Mouse (Mus musculus): ENCODE data around the gene Rybp. TPM values are rescaled to one million over a fixed set of nuclear protein-coding genes. Genes with fewer than 3 reads are reported as not detected.

The Rybp gene
- polyA plus RNA-seq, 1 experiment: 28.6 TPM

DNA sequence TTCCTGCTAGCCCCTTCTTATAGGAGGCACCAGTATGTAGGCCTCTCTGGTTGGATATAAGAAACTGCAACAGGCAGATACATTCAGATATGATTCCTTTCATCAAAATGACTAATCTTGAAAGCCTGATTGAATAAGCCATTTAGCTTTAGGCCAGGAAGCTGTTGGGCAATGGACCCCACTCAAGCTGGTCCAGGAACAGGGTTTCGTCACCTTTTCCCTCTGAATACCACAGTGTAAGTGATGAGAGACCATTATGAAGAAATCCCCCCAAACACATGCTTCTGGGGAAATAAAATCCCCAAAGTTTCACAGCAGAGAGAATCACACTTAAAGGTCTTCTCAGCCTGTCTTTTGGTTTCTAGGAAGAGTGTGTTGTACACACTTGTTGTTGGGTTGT lies 23.9 kb upstream of the Rybp start:
- Histone ChIP-seq H3K27me3 (ENCODE audit: control insufficient read depth, insufficient read depth, low read length) (no peaks in the 10 kb centered on the region), H3K4me3 (ENCODE audit: control insufficient read depth, insufficient read depth, low read length) (no peak overlapping the region), H3K27ac (ENCODE audit: control insufficient read depth, insufficient read depth, low read length) (no peak overlapping the region), H3K36me3 (ENCODE audit: control insufficient read depth, insufficient read depth, low read length) (no peaks in the 10 kb centered on the region), H3K4me1 (replicated peaks; ENCODE audit: control insufficient read depth, insufficient read depth, low read length) (no peaks in the 10 kb centered on the region)
- TF ChIP-seq POLR2A (IDR thresholded peaks at IDR 0.05; ENCODE audit: control insufficient read depth, extremely low read depth, insufficient read depth, low read length, poor library complexity) (no peak), CTCF (IDR thresholded peaks at IDR 0.05; ENCODE audit: borderline replicate concordance, control insufficient read depth, extremely low read depth, insufficient read depth, low read length, poor library complexity) (no peak)
- no peak for DNase-seq
- WGBS: 95% methylated on average over 1 of the region's 1 CpGs

DNA sequence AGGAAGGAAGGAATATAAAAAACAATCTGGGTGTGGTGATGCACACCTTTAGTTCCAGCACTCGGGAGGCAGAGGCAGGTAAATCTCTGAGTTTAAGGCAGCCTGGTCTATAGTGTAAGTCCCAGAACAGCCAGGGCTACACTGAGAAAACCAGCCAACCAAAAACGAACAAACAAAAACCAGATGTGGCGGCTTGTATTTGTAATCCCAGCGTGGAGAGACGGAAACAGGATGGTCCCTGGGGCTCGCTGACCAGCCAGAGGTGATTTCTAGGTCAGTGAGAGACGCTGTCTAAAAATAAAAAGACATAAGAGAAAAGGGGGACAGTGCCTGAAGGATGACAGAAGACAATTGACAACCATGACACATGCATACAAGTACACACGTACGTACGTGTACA lies 17.5 kb upstream of the Rybp start:
- H3K36me3 ChIP-seq (ENCODE audit: control insufficient read depth, insufficient read depth, low read length): no peaks in the 10 kb centered on the region
- H3K4me3 ChIP-seq (ENCODE audit: control insufficient read depth, insufficient read depth, low read length): no peak overlapping the region
- no peaks in the 10 kb centered on the region for H3K27me3 ChIP-seq (ENCODE audit: control insufficient read depth, insufficient read depth, low read length)
- WGBS: 94% methylated on average over 10 of the region's 10 CpGs
- H3K4me1 ChIP-seq (replicated peaks; ENCODE audit: control insufficient read depth, insufficient read depth, low read length): peaks cover 2% of the 10 kb centered on the region; the same call in 1 of the 2 replicates
- DNase-seq: no peak
- TF ChIP-seq CTCF (IDR thresholded peaks at IDR 0.05; ENCODE audit: borderline replicate concordance, control insufficient read depth, extremely low read depth, insufficient read depth, low read length, poor library complexity): no peak
- no peak for TF ChIP-seq POLR2A (IDR thresholded peaks at IDR 0.05; ENCODE audit: control insufficient read depth, extremely low read depth, insufficient read depth, low read length, poor library complexity)
- H3K27ac ChIP-seq (ENCODE audit: control insufficient read depth, insufficient read depth, low read length): no peak overlapping the region

- WGBS: 84% methylated on average over 8 of the region's 8 CpGs
- H3K4me3 ChIP-seq (ENCODE audit: control insufficient read depth, insufficient read depth, low read length): no peak overlapping the region
- H3K4me1 ChIP-seq (replicated peaks; ENCODE audit: control insufficient read depth, insufficient read depth, low read length): peaks cover 2% of the 10 kb centered on the region; the same call in 1 of the 2 replicates
- H3K36me3 ChIP-seq (ENCODE audit: control insufficient read depth, insufficient read depth, low read length): no peaks in the 10 kb centered on the region
- no peak for TF ChIP-seq POLR2A (IDR thresholded peaks at IDR 0.05; ENCODE audit: control insufficient read depth, extremely low read depth, insufficient read depth, low read length, poor library complexity)
- no peak for TF ChIP-seq CTCF (IDR thresholded peaks at IDR 0.05; ENCODE audit: borderline replicate concordance, control insufficient read depth, extremely low read depth, insufficient read depth, low read length, poor library complexity)
- no peak overlapping the region for H3K27ac ChIP-seq (ENCODE audit: control insufficient read depth, insufficient read depth, low read length)
- no peaks in the 10 kb centered on the region for H3K27me3 ChIP-seq (ENCODE audit: control insufficient read depth, insufficient read depth, low read length)
- DNase-seq: no peak
Observed at GRCm38 (mm10) chr6:100301410-100302108, 14.3 kb upstream of the Rybp start.

DNA sequence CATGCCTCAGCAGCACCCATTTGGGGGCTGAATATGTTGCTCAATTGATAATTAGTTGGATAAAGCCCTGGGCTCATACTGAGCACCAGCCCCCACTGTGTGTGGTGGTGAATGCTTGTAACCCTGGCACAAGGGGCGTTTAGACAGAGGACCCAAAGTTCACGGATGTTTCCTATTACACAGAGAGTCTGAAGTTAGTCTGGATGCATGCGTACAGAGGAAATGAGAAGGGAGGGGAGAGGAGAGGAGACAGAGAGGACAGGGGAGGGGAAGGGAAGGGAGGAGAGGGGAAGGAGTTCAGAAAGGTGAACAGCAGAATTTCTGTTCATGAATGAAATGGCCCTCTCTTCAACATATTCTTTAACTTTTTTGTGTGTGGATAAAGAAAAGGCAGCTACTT lies 13.5 kb upstream of the Rybp start:
- H3K4me3 ChIP-seq (ENCODE audit: control insufficient read depth, insufficient read depth, low read length): no peak overlapping the region
- no peak for TF ChIP-seq CTCF (IDR thresholded peaks at IDR 0.05; ENCODE audit: borderline replicate concordance, control insufficient read depth, extremely low read depth, insufficient read depth, low read length, poor library complexity)
- no peak for TF ChIP-seq POLR2A (IDR thresholded peaks at IDR 0.05; ENCODE audit: control insufficient read depth, extremely low read depth, insufficient read depth, low read length, poor library complexity)
- H3K27me3 ChIP-seq (ENCODE audit: control insufficient read depth, insufficient read depth, low read length): no peaks in the 10 kb centered on the region
- no peak for DNase-seq
- H3K4me1 ChIP-seq (replicated peaks; ENCODE audit: control insufficient read depth, insufficient read depth, low read length): peaks cover 2% of the 10 kb centered on the region; the same call in 1 of the 2 replicates
- no peaks in the 10 kb centered on the region for H3K36me3 ChIP-seq (ENCODE audit: control insufficient read depth, insufficient read depth, low read length)
- WGBS: 12% methylated on average over 3 of the region's 3 CpGs
- no peak overlapping the region for H3K27ac ChIP-seq (ENCODE audit: control insufficient read depth, insufficient read depth, low read length)

- Histone ChIP-seq H3K27me3 (ENCODE audit: control insufficient read depth, insufficient read depth, low read length) (no peaks in the 10 kb centered on the region), H3K4me1 (replicated peaks; ENCODE audit: control insufficient read depth, insufficient read depth, low read length) (peaks cover 2% of the 10 kb centered on the region; the same call in 1 of the 2 replicates), H3K27ac (ENCODE audit: control insufficient read depth, insufficient read depth, low read length) (no peak overlapping the region), H3K4me3 (ENCODE audit: control insufficient read depth, insufficient read depth, low read length) (no peak overlapping the region), H3K36me3 (ENCODE audit: control insufficient read depth, insufficient read depth, low read length) (no peaks in the 10 kb centered on the region)
- TF ChIP-seq CTCF (IDR thresholded peaks at IDR 0.05; ENCODE audit: borderline replicate concordance, control insufficient read depth, extremely low read depth, insufficient read depth, low read length, poor library complexity): no peak
- no peak for TF ChIP-seq POLR2A (IDR thresholded peaks at IDR 0.05; ENCODE audit: control insufficient read depth, extremely low read depth, insufficient read depth, low read length, poor library complexity)
- 52% methylated on average over 4 of the region's 4 CpGs for WGBS
- no peak for DNase-seq
Observed at GRCm38 (mm10) chr6:100298945-100299344, 11.7 kb upstream of the Rybp start.

DNA sequence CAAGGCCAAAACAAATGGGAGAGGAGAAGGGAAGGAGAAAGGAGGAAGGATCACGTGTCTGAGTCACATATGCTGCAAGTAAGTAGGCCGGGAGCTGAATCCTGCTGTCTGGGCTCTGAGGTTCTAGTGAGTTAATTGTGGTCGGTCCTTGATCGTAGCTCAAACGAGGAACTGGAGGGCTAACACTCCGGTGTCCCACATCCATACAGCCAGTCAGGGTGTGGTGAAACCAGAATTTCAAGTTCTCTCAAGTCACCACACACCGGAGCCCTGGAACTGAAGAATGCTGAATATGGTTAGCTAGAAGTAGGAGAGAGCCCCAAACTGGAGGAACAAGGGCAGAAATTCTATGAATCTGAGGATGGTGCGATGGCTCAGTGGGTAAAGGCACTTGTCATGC lies 10.3 kb upstream of the Rybp start:
- TF ChIP-seq CTCF (IDR thresholded peaks at IDR 0.05; ENCODE audit: borderline replicate concordance, control insufficient read depth, extremely low read depth, insufficient read depth, low read length, poor library complexity): no peak
- Histone ChIP-seq H3K27ac (ENCODE audit: control insufficient read depth, insufficient read depth, low read length) (no peak overlapping the region), H3K4me1 (replicated peaks; ENCODE audit: control insufficient read depth, insufficient read depth, low read length) (peaks cover 2% of the 10 kb centered on the region; the same call in 1 of the 2 replicates), H3K36me3 (ENCODE audit: control insufficient read depth, insufficient read depth, low read length) (no peaks in the 10 kb centered on the region), H3K4me3 (ENCODE audit: control insufficient read depth, insufficient read depth, low read length) (no peak overlapping the region), H3K27me3 (ENCODE audit: control insufficient read depth, insufficient read depth, low read length) (no peaks in the 10 kb centered on the region)
- 65% methylated on average over 8 of the region's 8 CpGs for WGBS
- no peak for DNase-seq

DNA sequence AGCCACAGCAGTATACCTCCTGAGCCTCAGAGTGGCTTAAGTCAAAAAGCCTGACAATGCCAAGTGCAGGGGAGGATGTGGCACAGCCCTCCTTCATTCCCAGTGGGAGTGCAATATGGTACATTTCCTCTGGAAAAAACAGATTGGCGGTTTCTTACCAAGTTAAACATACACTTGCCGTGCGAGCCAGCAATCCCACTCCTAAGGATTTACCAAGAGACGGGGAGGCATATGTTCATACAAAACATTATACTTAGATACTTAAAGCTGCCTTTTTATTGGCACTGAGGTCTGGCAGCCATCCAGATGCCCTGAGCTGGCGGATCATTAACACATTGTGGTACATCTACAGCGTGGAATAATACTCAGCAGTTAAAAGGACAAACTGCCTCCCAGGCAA lies 5.1 kb upstream of the Rybp start:
- Histone ChIP-seq H3K4me3 (ENCODE audit: control insufficient read depth, insufficient read depth, low read length) (no peak overlapping the region), H3K27ac (ENCODE audit: control insufficient read depth, insufficient read depth, low read length) (no peak overlapping the region), H3K36me3 (ENCODE audit: control insufficient read depth, insufficient read depth, low read length) (no peaks in the 10 kb centered on the region), H3K27me3 (ENCODE audit: control insufficient read depth, insufficient read depth, low read length) (no peaks in the 10 kb centered on the region; the same call in 1 of the 2 replicates), H3K4me1 (replicated peaks; ENCODE audit: control insufficient read depth, insufficient read depth, low read length) (peaks cover 8% of the 10 kb centered on the region)
- TF ChIP-seq CTCF (IDR thresholded peaks at IDR 0.05; ENCODE audit: borderline replicate concordance, control insufficient read depth, extremely low read depth, insufficient read depth, low read length, poor library complexity): no peak
- no peak for TF ChIP-seq POLR2A (IDR thresholded peaks at IDR 0.05; ENCODE audit: control insufficient read depth, extremely low read depth, insufficient read depth, low read length, poor library complexity)
- DNase-seq: no peak
- 94% methylated on average over 6 of the region's 6 CpGs for WGBS

Data from thymus, adult 2 months (tissue).